Mouse (Mus musculus) CH12.LX (cell line): ENCODE data around the gene Rasgrp2.

ENCODE experiments used
- E2F4 ChIP-seq: IDR thresholded peaks from 2 replicates; pipeline ENCODE4 v1.6.1; 2011; ENCODE audit warnings: low read depth, low read length, improper control_type of control experiment; ENCODE audit not compliant: insufficient replicate concordance
- EP300 ChIP-seq: IDR thresholded peaks from 2 replicates; pipeline ENCODE4 v1.6.1; 2011; ENCODE audit warnings: low read length, improper control_type of control experiment
- GABPA ChIP-seq: IDR thresholded peaks from 2 replicates; pipeline ENCODE4 v1.6.1; 2012; ENCODE audit warnings: low read depth, low read length, improper control_type of control experiment, inconsistent platforms; ENCODE audit not compliant: insufficient replicate concordance
- KAT2A ChIP-seq: IDR thresholded peaks from 2 replicates; pipeline ENCODE4 v1.6.1; 2012; ENCODE audit warnings: low read length, improper control_type of control experiment, inconsistent platforms; ENCODE audit not compliant: insufficient replicate concordance
- USF2 ChIP-seq: conservative IDR thresholded peaks from 2 replicates; pipeline ENCODE4 v1.6.1; 2011; ENCODE audit warnings: low read depth, low read length, improper control_type of control experiment

DNA sequence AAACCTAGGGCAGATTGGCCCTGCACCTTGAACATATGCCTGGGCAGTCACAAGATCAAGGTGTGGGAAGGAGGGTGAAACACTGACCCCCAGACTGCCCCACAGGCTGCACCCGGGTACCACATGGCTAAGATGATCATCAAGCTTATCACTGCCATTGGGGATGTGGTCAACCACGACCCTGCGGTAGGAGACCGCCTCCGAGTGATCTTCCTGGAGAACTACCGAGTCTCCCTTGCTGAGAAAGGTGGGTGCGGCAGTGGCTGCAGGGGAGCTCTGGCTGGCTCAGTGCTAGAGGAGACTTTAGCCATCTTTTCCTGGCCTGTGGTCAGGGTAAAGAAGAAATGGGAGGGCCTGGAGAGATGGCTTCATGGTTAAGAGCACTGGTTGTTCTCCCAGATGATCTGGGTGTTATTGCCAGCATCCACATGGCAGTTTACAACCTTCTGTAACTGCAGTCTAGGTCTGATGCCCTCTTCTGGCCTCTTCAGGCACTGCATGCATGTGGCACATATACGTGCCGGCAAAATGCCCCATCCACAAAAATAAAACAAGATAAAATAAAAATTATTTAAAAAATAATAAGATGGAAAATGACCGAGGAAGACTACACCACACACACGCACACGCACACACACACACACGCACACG lies 6.3 kb upstream of the Rasgrp2 start:
- TF ChIP-seq USF2 (no peak), GABPA (no peak), E2F4 (no peak), EP300 (no peak), KAT2A (no peak)
